Mouse (Mus musculus) MEL (cell line): ENCODE measurements at regions not wholly inside any gene's neighbourhood (a gene's known extent, or its start where the extent isn't known, plus 50 kb on each side); places are given as distances from the start of the nearest gene placed in this dataset.

Experiments used
- DNase-seq: peaks from one replicate; pipeline ENCODE4 v3.0.0; 2011; ENCODE audit warnings: low read depth, low spot score
- H3K27ac ChIP-seq: 2 replicates; pipeline ENCODE4 v1.5.1; 2012; ENCODE audit warnings: low read depth, mild to moderate bottlenecking, control low read depth, low read length, moderate library complexity; ENCODE audit not compliant: control insufficient read depth
- H3K27me3 ChIP-seq, 2 experiments: fragments of 150-350 bp in 1 of 2; sonication (generic) in 1 of 2; 2 replicates each; pipeline ENCODE4 v1.6.1; 2012; ENCODE audit warnings: low read length in 2 of 2, mild to moderate bottlenecking in 2 of 2, improper control_type of control experiment in 1 of 2, moderate library complexity in 1 of 2; ENCODE audit not compliant: insufficient read depth in 2 of 2, control insufficient read depth in 1 of 2
- H3K36me3 ChIP-seq, 2 experiments: 2 replicates each; pipeline ENCODE4 v1.6.1; 2012 to 2014; ENCODE audit warnings: low read length in 2 of 2, improper control_type of control experiment in 1 of 2, inconsistent platforms in 1 of 2, mild to moderate bottlenecking in 1 of 2; ENCODE audit not compliant: insufficient read depth in 2 of 2, control insufficient read depth in 1 of 2
- H3K4me1 ChIP-seq, 2 experiments: fragments of 150-350 bp in 1 of 2; sonication (generic) in 1 of 2; 2 replicates each; pipeline ENCODE4 v1.6.1; 2012; ENCODE audit warnings: low read length in 2 of 2, improper control_type of control experiment in 1 of 2, mild to moderate bottlenecking in 1 of 2; ENCODE audit not compliant: insufficient read depth in 2 of 2, control insufficient read depth in 1 of 2
- H3K4me3 ChIP-seq, 2 experiments: fragments of 150-350 bp in 1 of 2; sonication (generic) in 1 of 2; 2 replicates each; pipeline ENCODE4 v1.5.1; 2012; ENCODE audit warnings: low read depth in 2 of 2, low read length in 2 of 2, mild to moderate bottlenecking in 2 of 2, moderate library complexity in 2 of 2, control low read depth in 1 of 2, improper control_type of control experiment in 1 of 2; ENCODE audit not compliant: control insufficient read depth in 1 of 2, insufficient read depth in 1 of 2
- H3K79me2 ChIP-seq: 2 replicates; pipeline ENCODE4 v1.6.1; 2012; ENCODE audit warnings: mild to moderate bottlenecking, low read length, moderate library complexity; ENCODE audit not compliant: control insufficient read depth, poor library complexity, insufficient read depth
- H3K9ac ChIP-seq: 2 replicates; pipeline ENCODE4 v1.6.1; 2012; ENCODE audit warnings: low read depth, mild to moderate bottlenecking, control low read depth, low read length, moderate library complexity; ENCODE audit not compliant: control insufficient read depth, poor library complexity, severe bottlenecking
- H3K9me3 ChIP-seq: fragments of 150-350 bp; sonication (generic); replicated peaks from 2 replicates; pipeline ENCODE4 v1.6.1; 2012; ENCODE audit warnings: mild to moderate bottlenecking, low read length, improper control_type of control experiment, moderate library complexity; ENCODE audit not compliant: insufficient read depth
- CHD1 ChIP-seq: IDR thresholded peaks from 2 replicates; pipeline ENCODE4 v1.6.1; 2012; ENCODE audit warnings: low read depth, mild to moderate bottlenecking, inconsistent platforms, low read length, improper control_type of control experiment
- E2F4 ChIP-seq: IDR thresholded peaks from 2 replicates; pipeline ENCODE4 v1.6.1; 2011; ENCODE audit warnings: low read depth, low read length, improper control_type of control experiment, borderline replicate concordance
- ELF1 ChIP-seq: IDR thresholded peaks from 2 replicates; pipeline ENCODE4 v1.6.1; 2014; ENCODE audit warnings: low read depth, mild to moderate bottlenecking, inconsistent platforms, low read length, improper control_type of control experiment, moderate library complexity
- EP300 ChIP-seq, 2 experiments: IDR thresholded peaks; 2 replicates each; pipeline ENCODE4 v1.6.1; 2011; ENCODE audit warnings: improper control_type of control experiment in 2 of 2, low read length in 2 of 2, low read depth in 1 of 2, mild to moderate bottlenecking in 1 of 2
- ETS1 ChIP-seq: IDR thresholded peaks from 2 replicates; pipeline ENCODE4 v1.6.1; 2012; ENCODE audit warnings: low read depth, mild to moderate bottlenecking, inconsistent platforms, low read length, improper control_type of control experiment, moderate library complexity
- GATA1 ChIP-seq: IDR thresholded peaks from 2 replicates; pipeline ENCODE4 v1.6.1; 2011; ENCODE audit warnings: low read depth, low read length, improper control_type of control experiment
- HCFC1 ChIP-seq: IDR thresholded peaks from 2 replicates; pipeline ENCODE4 v1.6.1; 2012; ENCODE audit warnings: low read depth, mild to moderate bottlenecking, inconsistent platforms, low read length, improper control_type of control experiment, moderate library complexity
- JUND ChIP-seq: IDR thresholded peaks from 2 replicates; pipeline ENCODE4 v1.6.1; 2011; ENCODE audit warnings: low read depth, mild to moderate bottlenecking, improper control_type of control experiment, low read length
- KAT2A ChIP-seq: conservative IDR thresholded peaks from 2 replicates; pipeline ENCODE4 v1.6.1; 2012; ENCODE audit warnings: low read depth, low read length, improper control_type of control experiment, inconsistent platforms
- MAFK ChIP-seq: IDR thresholded peaks from 2 replicates; pipeline ENCODE4 v1.6.1; 2011; ENCODE audit warnings: low read depth, mild to moderate bottlenecking, low read length, improper control_type of control experiment, borderline replicate concordance
- MAZ ChIP-seq: IDR thresholded peaks from 2 replicates; pipeline ENCODE4 v1.6.1; 2012; ENCODE audit warnings: low read depth, mild to moderate bottlenecking, inconsistent platforms, low read length, improper control_type of control experiment
- MEF2A ChIP-seq: IDR thresholded peaks from 2 replicates; pipeline ENCODE4 v1.6.1; 2014; ENCODE audit warnings: low read depth, mild to moderate bottlenecking, inconsistent platforms, low read length, improper control_type of control experiment; ENCODE audit not compliant: poor library complexity, insufficient replicate concordance, severe bottlenecking; ENCODE audit errors: extremely low read depth
- MXI1 ChIP-seq: IDR thresholded peaks from 2 replicates; pipeline ENCODE4 v1.6.1; 2011; ENCODE audit warnings: mild to moderate bottlenecking, low read depth, low read length, improper control_type of control experiment
- MYC ChIP-seq: IDR thresholded peaks from 2 replicates; pipeline ENCODE4 v1.6.1; 2011; ENCODE audit warnings: low read depth, mild to moderate bottlenecking, low read length, improper control_type of control experiment, moderate library complexity
- NRF1 ChIP-seq: IDR thresholded peaks from 2 replicates; pipeline ENCODE4 v1.6.1; 2014; ENCODE audit warnings: low read depth, mild to moderate bottlenecking, inconsistent platforms, low read length, improper control_type of control experiment, moderate library complexity; ENCODE audit not compliant: poor library complexity, insufficient read depth, severe bottlenecking
- POLR2A ChIP-seq, 2 experiments: IDR thresholded peaks; 2 replicates each; pipeline ENCODE4 v1.6.1; 2011 to 2012; ENCODE audit warnings: low read length in 2 of 2, mild to moderate bottlenecking in 2 of 2, control low read depth in 1 of 2, improper control_type of control experiment in 1 of 2, low read depth in 1 of 2, moderate library complexity in 1 of 2; ENCODE audit not compliant: control insufficient read depth in 1 of 2, insufficient read depth in 1 of 2, poor library complexity in 1 of 2
- POLR2AphosphoS2 ChIP-seq: IDR thresholded peaks from 2 replicates; pipeline ENCODE4 v1.6.1; 2011; ENCODE audit warnings: low read length, improper control_type of control experiment
- POLR2AphosphoS5 ChIP-seq: IDR thresholded peaks from 2 replicates; pipeline ENCODE4 v1.6.1; 2012; ENCODE audit warnings: low read depth, borderline replicate concordance, mild to moderate bottlenecking, inconsistent platforms, low read length, moderate library complexity, mixed read lengths
- RCOR1 ChIP-seq: IDR thresholded peaks from 2 replicates; pipeline ENCODE4 v1.6.1; 2012; ENCODE audit warnings: low read depth, mild to moderate bottlenecking, inconsistent platforms, low read length, improper control_type of control experiment
- SIN3A ChIP-seq: IDR thresholded peaks from 2 replicates; pipeline ENCODE4 v1.6.1; 2012; ENCODE audit warnings: low read length, improper control_type of control experiment, inconsistent platforms
- SMC3 ChIP-seq: IDR thresholded peaks from 2 replicates; pipeline ENCODE4 v1.6.1; 2011; ENCODE audit warnings: low read depth, low read length, improper control_type of control experiment
- TAL1 ChIP-seq: IDR thresholded peaks from 2 replicates; pipeline ENCODE4 v1.6.1; 2012; ENCODE audit warnings: mild to moderate bottlenecking, inconsistent platforms, low read length, moderate library complexity, mixed read lengths
- TBP ChIP-seq: IDR thresholded peaks from 2 replicates; pipeline ENCODE4 v1.8.0; 2011; ENCODE audit warnings: low read depth, low read length, improper control_type of control experiment
- TCF12 ChIP-seq: IDR thresholded peaks from 2 replicates; pipeline ENCODE4 v1.6.1; 2014; ENCODE audit warnings: low read depth, mild to moderate bottlenecking, inconsistent platforms, low read length, improper control_type of control experiment, moderate library complexity
- USF2 ChIP-seq, 2 experiments: IDR thresholded peaks; 2 replicates each; pipeline ENCODE4 v1.6.1; 2011 to 2012; ENCODE audit warnings: improper control_type of control experiment in 2 of 2, low read length in 2 of 2, borderline replicate concordance in 1 of 2, inconsistent platforms in 1 of 2, low read depth in 1 of 2, mild to moderate bottlenecking in 1 of 2; ENCODE audit not compliant: insufficient read depth in 1 of 2
- ZKSCAN1 ChIP-seq: IDR thresholded peaks from 2 replicates; pipeline ENCODE4 v1.6.1; 2012; ENCODE audit warnings: low read depth, mild to moderate bottlenecking, inconsistent platforms, low read length, improper control_type of control experiment, moderate library complexity
- ZMIZ1 ChIP-seq: IDR thresholded peaks from 2 replicates; pipeline ENCODE4 v1.6.1; 2012; ENCODE audit warnings: low read depth, mild to moderate bottlenecking, inconsistent platforms, low read length, improper control_type of control experiment, moderate library complexity
- ZNF384 ChIP-seq: IDR thresholded peaks from 2 replicates; pipeline ENCODE4 v1.6.1; 2012; ENCODE audit warnings: low read depth, mild to moderate bottlenecking, inconsistent platforms, low read length, improper control_type of control experiment

DNA sequence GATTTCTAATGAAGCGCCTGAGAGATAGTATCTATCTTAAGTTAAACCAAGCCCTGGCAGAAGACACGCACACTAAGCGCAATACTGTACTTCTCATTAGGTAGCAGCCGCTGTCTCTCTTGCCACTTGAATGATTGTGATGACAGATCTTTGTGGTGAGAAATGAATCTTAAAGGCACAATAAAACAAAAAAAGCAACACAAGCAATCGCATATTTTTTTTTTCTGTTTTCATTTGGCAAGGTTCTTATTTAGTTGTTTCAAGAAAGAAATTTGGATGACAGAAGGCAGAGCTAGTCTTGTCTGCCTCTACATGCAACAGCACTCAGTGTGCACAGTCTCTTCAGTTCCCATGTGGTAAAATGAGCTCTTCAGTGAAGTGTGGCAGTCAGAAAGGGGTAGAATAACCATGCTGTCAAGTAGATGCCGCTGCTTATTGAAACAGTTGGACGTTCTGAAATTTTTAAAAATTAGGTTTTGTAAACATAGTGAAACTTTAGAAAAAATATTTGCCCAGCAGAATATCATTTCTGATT, 372.2 kb downstream of the Rprm start:
- Histone ChIP-seq H3K9ac (no peak overlapping the region), H3K9me3 (no peaks in the 10 kb centered on the region), H3K4me3 (no peak overlapping the region), H3K27ac (no peak overlapping the region), H3K36me3 (no peaks in the 10 kb centered on the region), H3K27me3 (no peaks in the 10 kb centered on the region), H3K4me1 (no peaks in the 10 kb centered on the region), H3K79me2 (no peaks in the 10 kb centered on the region)
- no peak for DNase-seq
- no peak for TF ChIP-seq MAFK
- TF ChIP-seq EP300 (IDR thresholded peaks at IDR 0.05; ENCODE audit: low read depth in 1 of 2, low read length in 2 of 2), result no peak
- TF ChIP-seq JUND, result no peak
- TF ChIP-seq GATA1, result no peak
- no peak for TF ChIP-seq KAT2A
- TF ChIP-seq ZKSCAN1, result no peak
- no peak for TF ChIP-seq TBP
- TF ChIP-seq TAL1, result no peak
- no peak for TF ChIP-seq NRF1
- no peak for TF ChIP-seq ETS1
- TF ChIP-seq MAZ, result no peak
- TF ChIP-seq MEF2A, result no peak
- no peak for TF ChIP-seq SIN3A
- TF ChIP-seq MXI1, result no peak
- no peak for TF ChIP-seq MYC
- no peak for TF ChIP-seq CHD1

DNA sequence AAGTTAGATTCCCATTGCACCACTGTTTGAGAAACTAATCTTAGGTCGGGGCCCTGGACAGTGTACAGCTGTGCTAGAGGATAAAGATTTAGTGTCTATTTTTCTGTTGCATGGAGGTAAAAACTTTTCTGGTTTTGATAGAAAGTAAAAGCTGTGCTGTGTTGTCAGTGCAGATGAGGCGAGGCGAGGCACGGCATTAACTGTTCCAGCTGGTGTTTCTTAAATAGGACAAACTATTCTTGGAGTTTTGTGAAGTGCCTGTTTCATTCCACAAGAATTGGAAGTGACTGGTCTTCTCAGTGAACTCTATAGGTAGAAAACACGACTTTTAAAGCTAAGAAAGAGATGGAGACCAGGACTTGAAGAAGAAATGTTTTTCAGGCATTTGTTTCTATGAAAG, 370.3 kb downstream of the Rprm start:
- no peak for TF ChIP-seq POLR2AphosphoS5
- no peak for TF ChIP-seq ZNF384
- TF ChIP-seq MAFK, result no peak
- TF ChIP-seq SMC3, result no peak
- no peak for TF ChIP-seq RCOR1
- no peak for TF ChIP-seq TAL1
- no peak for TF ChIP-seq POLR2A (IDR thresholded peaks at IDR 0.05; ENCODE audit: control insufficient read depth in 1 of 2, insufficient read depth in 1 of 2, low read depth in 1 of 2, low read length in 2 of 2, poor library complexity in 1 of 2)
- no peak for TF ChIP-seq ELF1
- no peak for TF ChIP-seq ZMIZ1
- no peak for TF ChIP-seq CHD1
- TF ChIP-seq TCF12, result no peak
- no peak for TF ChIP-seq E2F4
- no peak for TF ChIP-seq USF2 (IDR thresholded peaks at IDR 0.05; ENCODE audit: borderline replicate concordance in 1 of 2, insufficient read depth in 1 of 2, low read depth in 1 of 2, low read length in 2 of 2)
- no peak for TF ChIP-seq POLR2AphosphoS2
- TF ChIP-seq HCFC1, result no peak
- TF ChIP-seq EP300 (IDR thresholded peaks at IDR 0.05; ENCODE audit: low read depth in 1 of 2, low read length in 2 of 2), result no peak
- TF ChIP-seq JUND, result no peak
- H3K79me2 ChIP-seq, result no peaks in the 10 kb centered on the region
- no peaks in the 10 kb centered on the region for H3K4me1 ChIP-seq
- H3K4me3 ChIP-seq, result no peak overlapping the region
- H3K9ac ChIP-seq, result no peak overlapping the region
- H3K9me3 ChIP-seq, result no peaks in the 10 kb centered on the region
- DNase-seq, result no peak
- H3K36me3 ChIP-seq, result no peaks in the 10 kb centered on the region
- no peaks in the 10 kb centered on the region for H3K27me3 ChIP-seq
- no peak overlapping the region for H3K27ac ChIP-seq
